Mouse (Mus musculus) midbrain, embryonic 11.5 days (tissue): ENCODE results near the gene Ubp1. TPM values are rescaled to one million over a fixed set of nuclear protein-coding genes. Genes with fewer than 3 reads are reported as not detected.

ENCODE experiments used
- ATAC-seq: fragments of 200-750 bp; cut with Nextera tagmentation; 2 replicates; pipeline ENCODE4 v1.8.0; 2017; ENCODE audit warnings: moderate TSS enrichment, moderate library complexity; ENCODE audit not compliant: low FRiP score
- DNase-seq: peaks from one replicate; pipeline ENCODE4 v3.0.0; 2015; ENCODE audit warnings: low spot score; ENCODE audit errors: missing footprints
- H3K27ac ChIP-seq: fragments of 300-500 bp; sonication (generic); 2 replicates; pipeline ENCODE4 v1.5.1; 2014; ENCODE audit warnings: low read depth, low read length
- H3K27me3 ChIP-seq: fragments of 300-500 bp; sonication (generic); 2 replicates; pipeline ENCODE4 v1.6.1; 2014; ENCODE audit warnings: mild to moderate bottlenecking, low read length, moderate library complexity, mixed read lengths; ENCODE audit not compliant: control insufficient read depth, insufficient read depth
- H3K36me3 ChIP-seq: fragments of 300-500 bp; sonication (generic); 2 replicates; pipeline ENCODE4 v1.6.1; 2014; ENCODE audit warnings: mild to moderate bottlenecking, low read length, moderate library complexity, mixed read lengths; ENCODE audit not compliant: control insufficient read depth, insufficient read depth
- H3K4me1 ChIP-seq: fragments of 300-500 bp; sonication (generic); 2 replicates; pipeline ENCODE4 v1.6.1; 2014; ENCODE audit warnings: low read length; ENCODE audit not compliant: control insufficient read depth, insufficient read depth
- H3K4me2 ChIP-seq: fragments of 300-500 bp; sonication (generic); 2 replicates; pipeline ENCODE4 v1.6.1; 2014; ENCODE audit warnings: mild to moderate bottlenecking, moderate library complexity
- H3K4me3 ChIP-seq: fragments of 300-500 bp; sonication (generic); 2 replicates; pipeline ENCODE4 v1.5.1; 2014; ENCODE audit warnings: low read depth, low read length
- H3K9ac ChIP-seq: fragments of 300-500 bp; sonication (generic); 2 replicates; pipeline ENCODE4 v1.6.1; 2014; ENCODE audit warnings: low read length
- H3K9me3 ChIP-seq: fragments of 300-500 bp; sonication (generic); 2 replicates; pipeline ENCODE4 v1.6.1; 2016; ENCODE audit warnings: low read length; ENCODE audit not compliant: control insufficient read depth
- WGBS: fragments of 180-500 bp; shearing (Covaris S2); extraction: QIAGEN DNeasy Blood & Tissue Kit; methylation state at CpG from one replicate; pipeline ENCODE4 v1.1.7; 2014; 5-methylcytosine and 5-hydroxymethylcytosine counted together
- polyA plus RNA-seq: library from polyadenylated mRNA; unstranded; fragments of >200 nt; fragmentation: Nextera tagmentation; extraction: Ambion mirVana; gene quantifications from 2 replicates; pipeline ENCODE4 v1.2.1, GENCODE M21; 2014

Gene Ubp1
- polyA plus RNA-seq, 1 experiment from 2014 or later: 45.8 TPM

GRCm38 (mm10) chr9:113931375-113932099 lies 803 bp downstream of the Ubp1 start:
- peak overlapping the region; percentile 98 for H3K4me3 ChIP-seq
- peak overlapping the region; percentile 82 for H3K27ac ChIP-seq
- H3K36me3 ChIP-seq: no peaks in the 10 kb centered on the region
- H3K4me2 ChIP-seq: peak overlapping the region; percentile 73
- peak; percentile 20 for ATAC-seq
- peaks cover 10% of the 10 kb centered on the region for H3K4me1 ChIP-seq
- peak; percentile 91 for DNase-seq
- H3K27me3 ChIP-seq: no peaks in the 10 kb centered on the region
- under 1% methylated on average over 87 of the region's 91 CpGs for WGBS
- no peaks in the 10 kb centered on the region for H3K9me3 ChIP-seq
- peak overlapping the region; percentile 95 for H3K9ac ChIP-seq

GRCm38 (mm10) chr9:113932100-113932470 lies 1.4 kb downstream of the Ubp1 start:
- ATAC-seq (no peak), DNase-seq (peak; percentile 95)
- peak overlapping the region; percentile 98 for H3K4me3 ChIP-seq
- H3K27me3 ChIP-seq: no peaks in the 10 kb centered on the region
- 4% methylated on average over 8 of the region's 8 CpGs for WGBS
- no peaks in the 10 kb centered on the region for H3K9me3 ChIP-seq
- no peaks in the 10 kb centered on the region for H3K36me3 ChIP-seq
- peaks cover 10% of the 10 kb centered on the region for H3K4me1 ChIP-seq
- peak overlapping the region; percentile 82; the same call in 1 of the 2 replicates for H3K27ac ChIP-seq
- H3K4me2 ChIP-seq: peak overlapping the region; percentile 73
- peak overlapping the region; percentile 95 for H3K9ac ChIP-seq

- 27% methylated on average over 11 of the region's 11 CpGs for WGBS
- Histone ChIP-seq H3K9me3 (no peaks in the 10 kb centered on the region), H3K4me3 (peak overlapping the region; percentile 98), H3K36me3 (no peaks in the 10 kb centered on the region), H3K27me3 (no peaks in the 10 kb centered on the region), H3K4me2 (peak overlapping the region; percentile 73), H3K4me1 (peaks cover 10% of the 10 kb centered on the region), H3K9ac (peak overlapping the region; percentile 95), H3K27ac (no peak overlapping the region)
- ATAC-seq: no peak
- DNase-seq: peak; percentile 86
Observed at GRCm38 (mm10) chr9:113932501-113932900, 1.8 kb downstream of the Ubp1 start.

- no peak overlapping the region for H3K27ac ChIP-seq
- peaks cover 10% of the 10 kb centered on the region for H3K4me1 ChIP-seq
- H3K36me3 ChIP-seq: no peaks in the 10 kb centered on the region
- WGBS: 81% methylated on average over 5 of the region's 5 CpGs
- H3K4me3 ChIP-seq: no peak overlapping the region
- no peak for ATAC-seq
- no peak overlapping the region for H3K4me2 ChIP-seq
- H3K9ac ChIP-seq: no peak overlapping the region
- no peak for DNase-seq
- no peaks in the 10 kb centered on the region for H3K9me3 ChIP-seq
- no peaks in the 10 kb centered on the region for H3K27me3 ChIP-seq
Observed at GRCm38 (mm10) chr9:113935638-113936037, 4.9 kb downstream of the Ubp1 start.

- no peaks in the 10 kb centered on the region for H3K27me3 ChIP-seq
- WGBS: 86% methylated on average over 9 of the region's 9 CpGs
- ATAC-seq: no peak
Observed at GRCm38 (mm10) chr9:113939063-113939850, 8.5 kb downstream of the Ubp1 start.

GRCm38 (mm10) chr9:113941103-113941805 lies 10.5 kb downstream of the Ubp1 start:
- H3K27ac ChIP-seq: no peak overlapping the region
- no peaks in the 10 kb centered on the region for H3K27me3 ChIP-seq
- H3K4me3 ChIP-seq: no peak overlapping the region
- no peaks in the 10 kb centered on the region for H3K9me3 ChIP-seq
- no peak for ATAC-seq
- no peak for DNase-seq
- H3K9ac ChIP-seq: no peak overlapping the region
- H3K4me1 ChIP-seq: no peaks in the 10 kb centered on the region
- WGBS: 95% methylated on average over 3 of the region's 3 CpGs
- no peak overlapping the region for H3K4me2 ChIP-seq
- H3K36me3 ChIP-seq: peaks cover 4% of the 10 kb centered on the region; the same call in 1 of the 2 replicates

More at GRCm38 (mm10) chr9:113939063-113939850, 8.5 kb downstream of the Ubp1 start:
- DNase-seq: no peak
- no peaks in the 10 kb centered on the region for H3K36me3 ChIP-seq
- no peaks in the 10 kb centered on the region for H3K4me1 ChIP-seq
- H3K27ac ChIP-seq: no peak overlapping the region
- no peak overlapping the region for H3K9ac ChIP-seq
- H3K9me3 ChIP-seq: no peaks in the 10 kb centered on the region
- no peak overlapping the region for H3K4me2 ChIP-seq
- H3K4me3 ChIP-seq: no peak overlapping the region

- 97% methylated on average over 1 of the region's 1 CpGs for WGBS
Observed at GRCm38 (mm10) chr9:113943372-113943771, 12.6 kb downstream of the Ubp1 start.

GRCm38 (mm10) chr9:113947216-113947615 lies 16.5 kb downstream of the Ubp1 start:
- Histone ChIP-seq H3K9me3 (no peaks in the 10 kb centered on the region), H3K4me1 (no peaks in the 10 kb centered on the region), H3K27me3 (no peaks in the 10 kb centered on the region), H3K27ac (no peak overlapping the region), H3K4me2 (no peak overlapping the region), H3K36me3 (peaks cover 7% of the 10 kb centered on the region), H3K4me3 (no peak overlapping the region), H3K9ac (no peak overlapping the region)
- ATAC-seq (no peak), DNase-seq (no peak)
- 85% methylated on average over 1 of the region's 1 CpGs for WGBS

More at GRCm38 (mm10) chr9:113943372-113943771, 12.6 kb downstream of the Ubp1 start:
- H3K36me3 ChIP-seq: peaks cover 7% of the 10 kb centered on the region
- no peak overlapping the region for H3K9ac ChIP-seq
- no peak overlapping the region for H3K27ac ChIP-seq
- no peak overlapping the region for H3K4me3 ChIP-seq
- no peaks in the 10 kb centered on the region for H3K4me1 ChIP-seq
- ATAC-seq (no peak), DNase-seq (no peak)
- no peak overlapping the region for H3K4me2 ChIP-seq
- no peaks in the 10 kb centered on the region for H3K27me3 ChIP-seq
- no peaks in the 10 kb centered on the region for H3K9me3 ChIP-seq
